Mouse (Mus musculus) neural tube, embryonic 14.5 days (tissue): ENCODE measurements around the gene Cyp26a1. TPM values are rescaled to one million over a fixed set of nuclear protein-coding genes. Genes with fewer than 3 reads are reported as not detected.

Experiments used
- ATAC-seq: fragments of 200-750 bp; cut with Nextera tagmentation; 2 replicates; pipeline ENCODE4 v1.8.0; 2017; ENCODE audit warnings: low read depth, mild to moderate bottlenecking, moderate TSS enrichment, moderate library complexity
- H3K27ac ChIP-seq: fragments of 300-500 bp; sonication (generic); 2 replicates; pipeline ENCODE4 v1.5.1; 2014; ENCODE audit warnings: low read depth, mild to moderate bottlenecking, control low read depth, low read length, moderate library complexity, mixed read lengths
- H3K27me3 ChIP-seq: fragments of 300-500 bp; sonication (generic); 2 replicates; pipeline ENCODE4 v1.6.1; 2014; ENCODE audit warnings: low read length; ENCODE audit not compliant: control insufficient read depth, insufficient read depth
- H3K36me3 ChIP-seq: fragments of 300-500 bp; sonication (generic); 2 replicates; pipeline ENCODE4 v1.6.1; 2014; ENCODE audit warnings: low read length, mixed read lengths; ENCODE audit not compliant: control insufficient read depth, insufficient read depth
- H3K4me1 ChIP-seq: fragments of 300-500 bp; sonication (generic); 2 replicates; pipeline ENCODE4 v1.6.1; 2014; ENCODE audit warnings: low read length; ENCODE audit not compliant: control insufficient read depth, insufficient read depth
- H3K4me2 ChIP-seq: fragments of 300-500 bp; sonication (generic); 2 replicates; pipeline ENCODE4 v1.6.1; 2014; ENCODE audit warnings: mild to moderate bottlenecking, low read depth, low read length, control low read depth
- H3K4me3 ChIP-seq: fragments of 300-500 bp; sonication (generic); 2 replicates; pipeline ENCODE4 v1.5.1; 2014; ENCODE audit warnings: low read depth, low read length, control low read depth, mixed read lengths
- H3K9ac ChIP-seq: fragments of 300-500 bp; sonication (generic); replicated peaks from 2 replicates; pipeline ENCODE4 v1.6.1; 2014; ENCODE audit warnings: low read depth, mild to moderate bottlenecking, control low read depth, low read length, mixed read lengths
- H3K9me3 ChIP-seq: fragments of 300-500 bp; sonication (generic); 2 replicates; pipeline ENCODE4 v1.6.1; 2016; ENCODE audit warnings: low read length; ENCODE audit not compliant: control insufficient read depth
- WGBS: fragments of 180-500 bp; shearing (Covaris S2); extraction: QIAGEN DNeasy Blood & Tissue Kit; methylation state at CpG from one replicate; pipeline ENCODE4 v1.1.7; 2014; 5-methylcytosine and 5-hydroxymethylcytosine counted together
- polyA plus RNA-seq: library from polyadenylated mRNA; unstranded; fragments of >200 nt; fragmentation: Nextera tagmentation; extraction: Ambion mirVana; gene quantifications from 2 replicates; pipeline ENCODE4 v1.2.1, GENCODE M21; 2014

Gene Cyp26a1
- polyA plus RNA-seq, 1 experiment from 2014 or later: not detected

DNA sequence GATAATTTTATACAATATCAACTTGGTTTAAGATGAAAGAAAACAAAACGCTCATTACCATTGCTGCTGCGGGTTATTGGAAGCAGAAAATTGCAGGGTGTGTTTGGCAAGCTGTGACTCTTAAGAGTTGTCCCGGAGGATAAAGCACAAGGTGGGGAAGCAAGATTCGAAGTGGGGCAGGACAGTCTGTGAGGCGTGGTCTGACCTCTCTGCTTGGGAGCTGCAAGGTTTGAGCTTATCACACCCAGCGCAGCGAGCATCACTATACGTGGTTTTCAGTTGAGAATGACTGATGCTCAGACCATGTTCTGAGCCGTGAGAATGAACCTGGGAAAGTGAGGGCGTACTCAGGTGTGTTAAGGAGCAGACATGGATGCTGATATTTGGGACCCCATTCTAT, 17.1 kb downstream of the Cyp26a1 start:
- Histone ChIP-seq H3K4me3 (no peak overlapping the region), H3K36me3 (no peaks in the 10 kb centered on the region), H3K4me1 (no peaks in the 10 kb centered on the region), H3K4me2 (no peak overlapping the region), H3K9ac (no peak overlapping the region), H3K27me3 (no peaks in the 10 kb centered on the region), H3K27ac (no peak overlapping the region), H3K9me3 (no peaks in the 10 kb centered on the region)
- 80% methylated on average over 10 of the region's 10 CpGs for WGBS
- no peak for ATAC-seq

DNA sequence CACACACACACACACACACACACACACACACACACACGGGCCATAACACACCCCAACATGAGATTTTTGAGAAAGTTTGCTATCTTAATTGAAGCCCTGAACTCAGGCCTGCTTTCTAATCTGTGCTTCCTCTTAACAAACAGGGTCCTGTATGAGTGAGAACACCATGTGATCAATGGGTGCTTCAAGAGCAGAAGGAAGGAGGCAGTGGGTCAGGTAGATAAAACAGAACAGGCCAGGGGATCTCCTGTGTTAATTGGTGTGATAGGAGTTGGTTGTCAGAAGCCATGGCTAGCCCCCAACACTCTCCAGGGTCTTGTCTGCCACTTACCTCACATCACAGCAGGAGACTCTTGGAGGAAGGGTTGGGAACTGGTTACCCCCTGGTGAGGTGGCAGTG, 18.4 kb downstream of the Cyp26a1 start:
- WGBS: 77% methylated on average over 1 of the region's 1 CpGs
- Histone ChIP-seq H3K4me1 (no peaks in the 10 kb centered on the region), H3K4me2 (no peak overlapping the region), H3K9me3 (no peaks in the 10 kb centered on the region), H3K4me3 (no peak overlapping the region), H3K36me3 (no peaks in the 10 kb centered on the region), H3K9ac (no peak overlapping the region), H3K27ac (no peak overlapping the region), H3K27me3 (no peaks in the 10 kb centered on the region)
- ATAC-seq: no peak

DNA sequence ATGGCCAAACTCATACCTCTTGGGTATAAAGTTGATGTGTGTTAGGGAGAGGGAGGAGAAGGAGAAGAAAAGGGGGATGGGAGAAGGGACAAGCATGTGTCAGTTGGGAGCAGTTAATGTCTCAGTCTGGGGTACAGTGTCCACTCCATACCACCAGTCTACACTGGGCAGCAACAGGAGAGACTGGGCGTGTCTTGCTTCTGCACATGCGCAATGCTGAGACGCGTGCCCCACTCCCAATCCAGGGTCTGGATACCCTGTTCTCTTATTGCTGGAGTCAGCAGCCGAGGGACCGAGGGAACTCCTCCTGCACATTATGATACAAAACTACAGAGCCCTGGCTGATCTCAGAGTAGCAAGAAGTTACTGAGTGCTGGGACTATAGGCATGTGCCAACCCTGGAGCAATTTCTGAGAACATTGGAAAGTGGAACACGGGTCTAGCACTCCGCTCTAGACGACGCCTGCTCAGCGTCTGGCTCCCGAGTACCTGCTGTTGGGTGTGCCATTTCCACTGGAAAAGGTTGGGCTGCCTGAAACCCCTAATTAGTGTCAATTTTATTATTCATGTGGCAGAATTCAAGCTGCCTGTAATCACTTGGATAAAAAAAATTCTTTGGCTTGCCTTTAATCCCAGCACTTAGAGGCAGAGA, 19.1 kb downstream of the Cyp26a1 start:
- Histone ChIP-seq H3K4me1 (no peaks in the 10 kb centered on the region), H3K27ac (no peak overlapping the region), H3K4me3 (no peak overlapping the region), H3K36me3 (no peaks in the 10 kb centered on the region), H3K9ac (no peak overlapping the region), H3K4me2 (no peak overlapping the region), H3K27me3 (no peaks in the 10 kb centered on the region), H3K9me3 (no peaks in the 10 kb centered on the region)
- WGBS: 94% methylated on average over 12 of the region's 12 CpGs
- no peak for ATAC-seq

DNA sequence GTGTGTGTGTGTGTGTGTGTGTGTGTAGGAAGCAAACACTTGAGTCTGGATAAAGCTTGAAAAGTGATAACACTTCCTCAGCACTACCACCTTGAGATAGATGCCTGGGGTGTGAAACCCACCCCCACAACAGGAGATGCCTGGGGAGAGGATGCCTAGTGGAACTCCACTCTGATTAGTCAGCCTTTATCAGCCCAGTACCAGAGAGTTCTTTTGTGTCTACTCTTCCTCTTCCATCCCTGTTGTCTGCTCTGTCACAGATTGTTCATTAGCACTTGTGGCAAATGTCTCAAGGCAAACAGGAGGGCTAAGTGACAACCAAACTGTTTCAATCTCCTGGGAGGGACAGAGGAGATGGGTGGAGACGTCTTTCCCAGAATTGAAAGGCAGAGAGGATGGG, 21.6 kb downstream of the Cyp26a1 start:
- Histone ChIP-seq H3K9me3 (no peaks in the 10 kb centered on the region), H3K27ac (no peak overlapping the region), H3K27me3 (no peaks in the 10 kb centered on the region), H3K4me1 (no peaks in the 10 kb centered on the region), H3K36me3 (no peaks in the 10 kb centered on the region), H3K9ac (no peak overlapping the region), H3K4me3 (no peak overlapping the region), H3K4me2 (no peak overlapping the region)
- 57% methylated on average over 1 of the region's 1 CpGs for WGBS
- ATAC-seq: no peak

DNA sequence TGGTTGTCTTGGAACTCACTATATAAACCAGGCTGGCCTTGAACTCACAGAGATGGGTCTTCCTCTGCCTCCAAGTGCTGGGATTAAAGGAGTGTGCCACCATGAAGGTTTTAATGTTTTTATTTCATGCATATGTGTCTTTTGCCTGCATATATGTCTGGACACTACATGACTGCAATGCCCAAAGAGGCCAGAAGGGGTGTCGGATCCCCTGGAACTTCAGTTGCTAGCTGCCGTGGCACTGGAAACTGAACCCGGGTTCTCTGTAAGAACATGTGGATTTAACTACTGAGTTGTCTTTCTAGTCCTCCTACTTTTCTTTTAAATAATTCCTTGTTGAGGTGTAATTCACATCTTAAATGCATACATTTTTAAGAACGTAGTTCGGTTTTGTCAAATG, 27.0 kb downstream of the Cyp26a1 start:
- Histone ChIP-seq H3K27me3 (no peaks in the 10 kb centered on the region), H3K4me3 (no peak overlapping the region), H3K36me3 (no peaks in the 10 kb centered on the region), H3K9ac (no peak overlapping the region), H3K9me3 (no peaks in the 10 kb centered on the region), H3K4me1 (no peaks in the 10 kb centered on the region), H3K27ac (no peak overlapping the region), H3K4me2 (no peak overlapping the region)
- 98% methylated on average over 5 of the region's 5 CpGs for WGBS
- no peak for ATAC-seq

DNA sequence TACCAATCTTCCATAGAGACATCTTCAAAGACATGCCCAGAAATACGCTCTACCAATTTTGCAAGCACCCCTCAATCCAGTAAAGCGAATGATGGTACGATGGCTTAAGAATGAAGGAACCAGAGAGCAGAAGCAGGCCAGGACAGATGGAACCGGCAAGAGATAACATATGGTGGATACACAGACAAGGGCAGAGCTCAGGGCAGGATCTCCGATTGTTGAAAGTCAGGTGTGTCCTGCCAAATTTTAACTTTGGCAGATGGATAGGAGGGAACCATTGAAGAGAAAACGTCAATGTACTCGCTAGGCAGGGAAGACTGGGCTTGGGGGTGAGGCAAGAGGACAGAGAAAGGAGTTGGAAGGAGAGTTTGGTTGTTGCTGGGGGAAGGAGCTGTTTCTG, 29.0 kb downstream of the Cyp26a1 start:
- WGBS: 89% methylated on average over 7 of the region's 7 CpGs
- Histone ChIP-seq H3K27ac (no peak overlapping the region), H3K4me3 (no peak overlapping the region), H3K27me3 (no peaks in the 10 kb centered on the region), H3K9me3 (no peaks in the 10 kb centered on the region), H3K4me1 (no peaks in the 10 kb centered on the region), H3K9ac (no peak overlapping the region), H3K4me2 (no peak overlapping the region), H3K36me3 (no peaks in the 10 kb centered on the region)
- no peak for ATAC-seq

DNA sequence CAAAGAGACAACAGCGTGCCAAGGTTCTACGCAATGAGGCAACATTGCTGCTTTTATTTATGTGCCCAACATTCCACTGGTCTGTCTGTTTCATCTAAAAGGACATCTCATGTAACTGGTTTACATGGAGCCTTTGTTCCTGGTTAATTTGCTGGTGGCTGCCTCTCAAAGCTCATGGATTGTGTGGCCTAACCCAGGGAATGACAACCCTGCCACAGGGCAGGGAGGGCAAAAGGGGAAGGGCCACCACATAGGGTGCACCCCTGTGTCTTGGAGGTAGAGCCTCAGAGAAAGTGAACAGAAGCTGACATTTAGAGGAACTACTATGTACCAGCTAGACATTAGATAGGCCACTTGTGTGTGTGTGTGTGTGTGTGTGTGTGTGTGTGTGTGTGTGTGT, 29.8 kb downstream of the Cyp26a1 start:
- no peak overlapping the region for H3K4me2 ChIP-seq
- no peak overlapping the region for H3K27ac ChIP-seq
- no peaks in the 10 kb centered on the region for H3K4me1 ChIP-seq
- H3K27me3 ChIP-seq: no peaks in the 10 kb centered on the region
- H3K9ac ChIP-seq: no peak overlapping the region
- ATAC-seq: no peak
- no peak overlapping the region for H3K4me3 ChIP-seq
- no peaks in the 10 kb centered on the region for H3K36me3 ChIP-seq
- 91% methylated on average over 2 of the region's 2 CpGs for WGBS
- H3K9me3 ChIP-seq: no peaks in the 10 kb centered on the region

DNA sequence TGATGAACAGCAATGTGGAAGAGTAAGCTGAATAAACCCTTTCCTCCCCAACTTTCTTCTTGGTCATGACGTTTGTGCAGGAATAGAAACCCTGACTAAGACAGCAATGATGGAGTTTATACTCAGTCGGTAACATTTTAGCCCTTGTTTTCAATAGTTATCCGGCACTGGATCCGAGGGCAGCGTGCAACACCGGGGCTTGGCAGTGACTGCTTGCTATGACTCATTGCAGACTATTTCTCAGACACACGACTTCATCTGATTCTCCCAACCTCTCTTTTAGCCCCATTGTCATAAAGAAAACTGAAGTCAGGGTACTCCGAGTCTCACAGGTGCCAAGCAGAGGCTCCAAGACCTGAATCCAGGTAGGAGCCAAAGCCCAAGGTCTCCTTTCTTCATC, 37.8 kb downstream of the Cyp26a1 start:
- Histone ChIP-seq H3K4me1 (no peaks in the 10 kb centered on the region), H3K9ac (no peak overlapping the region)
- 90% methylated on average over 8 of the region's 8 CpGs for WGBS

DNA sequence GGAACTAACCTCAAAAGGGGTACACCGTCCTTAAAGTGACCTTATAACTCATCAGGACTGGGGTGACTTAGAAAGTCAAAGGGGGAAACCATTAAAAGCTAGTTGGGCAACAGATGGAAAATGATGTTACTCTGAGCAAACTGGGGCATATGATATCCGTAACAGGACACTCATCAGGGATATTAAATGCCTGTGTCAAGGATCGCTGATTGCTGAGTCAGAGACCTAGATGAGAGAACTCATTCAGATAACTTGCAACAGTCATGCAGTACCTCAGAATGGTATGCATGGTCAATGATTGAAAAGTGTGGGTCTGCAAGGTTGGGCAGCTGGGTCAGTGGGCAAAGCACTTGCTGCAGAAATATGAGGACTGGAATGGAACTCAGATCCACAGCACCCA, 41.0 kb downstream of the Cyp26a1 start:
- no peaks in the 10 kb centered on the region for H3K27me3 ChIP-seq
- no peak overlapping the region for H3K4me2 ChIP-seq
- no peak overlapping the region for H3K27ac ChIP-seq
- H3K9me3 ChIP-seq: no peaks in the 10 kb centered on the region
- H3K4me3 ChIP-seq: no peak overlapping the region
- 93% methylated on average over 3 of the region's 3 CpGs for WGBS
- H3K4me1 ChIP-seq: no peaks in the 10 kb centered on the region
- no peaks in the 10 kb centered on the region for H3K36me3 ChIP-seq
- H3K9ac ChIP-seq: no peak overlapping the region
- no peak for ATAC-seq

More for the DNA sequence above, 37.8 kb downstream of the Cyp26a1 start:
- Histone ChIP-seq H3K27ac (no peak overlapping the region), H3K27me3 (no peaks in the 10 kb centered on the region), H3K4me2 (no peak overlapping the region), H3K9me3 (no peaks in the 10 kb centered on the region), H3K36me3 (no peaks in the 10 kb centered on the region), H3K4me3 (no peak overlapping the region)
- ATAC-seq: no peak
